Mouse (Mus musculus) adipocyte (in vitro differentiated cells): ENCODE measurements at regions not wholly inside any gene's neighbourhood (a gene's known extent, or its start where the extent isn't known, plus 50 kb on each side); places are given as distances from the start of the nearest gene placed in this dataset.

ENCODE experiments used
- DNase-seq: peaks from one replicate; pipeline ENCODE4 v3.0.0-alpha.2; 2016; ENCODE audit warnings: low spot score

DNA sequence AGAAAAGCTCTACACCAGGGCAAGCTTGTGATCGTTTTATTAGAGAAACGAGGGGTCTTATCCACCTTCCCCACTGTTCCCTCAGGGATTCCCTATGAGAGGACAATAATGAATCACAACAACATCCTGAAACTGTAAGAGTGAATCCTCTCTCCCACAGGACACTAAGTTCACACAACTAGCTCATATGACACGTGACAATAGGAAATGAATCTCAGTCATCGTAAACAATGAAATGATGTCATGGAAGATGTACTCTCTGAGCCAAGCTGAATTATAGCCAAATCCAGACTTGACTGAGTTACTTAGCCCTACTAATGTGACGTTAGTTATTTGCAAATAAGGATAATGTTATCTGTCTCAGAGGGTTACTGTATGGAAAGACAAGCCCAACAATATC lies 54.6 kb upstream of the Ccn6 start:
- no peak for DNase-seq

DNA sequence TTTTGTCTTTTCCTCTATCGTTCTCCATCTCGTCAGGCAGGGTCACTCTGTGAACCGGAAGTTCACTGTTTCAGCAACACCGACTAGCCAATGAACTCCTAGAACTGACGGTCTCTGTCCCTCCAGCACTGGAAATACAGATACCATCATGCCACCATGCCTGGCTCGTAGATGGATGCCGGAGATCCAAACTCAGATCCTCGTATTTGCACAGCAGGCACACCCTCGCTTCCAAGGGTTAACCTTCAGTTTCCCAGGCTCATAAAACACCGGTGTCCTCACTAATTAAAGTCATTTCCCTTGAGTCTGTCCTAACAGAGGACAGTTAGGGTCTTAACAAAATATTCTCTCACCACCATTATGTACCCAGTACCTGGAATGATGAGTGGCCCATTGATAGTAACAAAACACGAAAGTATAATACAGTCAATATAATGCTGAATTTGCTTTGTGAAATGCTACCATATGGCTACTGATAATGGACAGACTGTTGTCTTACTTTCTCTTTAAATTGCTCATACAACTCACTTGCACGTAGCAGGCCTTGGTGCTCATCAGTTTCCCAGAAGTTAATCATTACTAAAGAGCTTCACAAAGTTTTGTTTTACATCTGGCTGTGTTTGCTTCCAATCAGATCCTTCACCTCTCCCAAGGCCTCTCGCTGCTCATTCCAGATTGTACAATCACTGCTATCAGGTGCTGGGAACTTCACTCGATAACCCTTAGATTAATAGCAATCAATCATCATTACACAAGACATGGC lies 52.7 kb upstream of the Ccn6 start:
- DNase-seq, result no peak

DNA sequence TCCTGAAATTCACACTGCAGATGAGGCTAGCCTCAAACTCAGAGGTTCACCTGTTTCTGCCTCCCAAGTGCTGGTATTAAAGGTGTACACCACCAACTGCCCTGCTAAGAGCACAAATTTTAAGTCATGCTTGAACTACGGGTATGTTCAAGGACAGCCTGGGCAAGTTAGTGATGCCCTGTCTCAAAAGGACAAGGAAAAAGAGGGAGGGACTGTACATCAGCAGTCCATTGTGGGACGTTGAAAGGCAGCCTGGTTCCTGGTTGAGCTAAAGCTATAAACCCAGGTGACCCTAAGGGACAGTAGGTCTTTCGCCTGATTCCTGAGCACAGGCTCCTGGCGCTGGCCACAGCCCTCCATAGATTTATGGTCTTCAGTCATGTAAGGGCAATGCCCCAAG lies 51.0 kb upstream of the Ccn6 start:
- DNase-seq, result no peak
